Mouse (Mus musculus) heart, adult 11 months (tissue): ENCODE results near the gene Duoxa2.
A peak's percentile ranks its signal among the peaks of the same experiment; 100 is the strongest.
"Not testable (repeated sequence)": the region's sequence is repeated elsewhere in the genome, so short reads cannot be mapped to it uniquely, and the experiment has no call there.

Source experiments
- DNase-seq: peaks from one replicate; pipeline ENCODE4 v3.0.0; 2022

Gene Duoxa2

GRCm38 (mm10) chr2:122309647-122310046 lies 10.9 kb downstream of the Duoxa2 start:
- no peak for DNase-seq

- DNase-seq = no peak
Measured at GRCm38 (mm10) chr2:122311561-122311960, 12.9 kb downstream of the Duoxa2 start.

GRCm38 (mm10) chr2:122312722-122313417 lies 14.2 kb downstream of the Duoxa2 start:
- peak; percentile 92 for DNase-seq

GRCm38 (mm10) chr2:122313536-122313935 lies 14.8 kb downstream of the Duoxa2 start, which contains the start of gene Duoxa1:
Duoxa1 (minus strand) TSS chr2:122313730.
- no peak for DNase-seq

GRCm38 (mm10) chr2:122315372-122315771 lies 16.7 kb downstream of the Duoxa2 start, which contains the start of gene Duox1:
Duox1 (plus strand) TSS chr2:122315672.
- DNase-seq = no peak

- peak; percentile 90 for DNase-seq
Measured at GRCm38 (mm10) chr2:122317384-122317783, 18.7 kb downstream of the Duoxa2 start.

GRCm38 (mm10) chr2:122323960-122324359 lies 25.3 kb downstream of the Duoxa2 start:
- no peak for DNase-seq

- DNase-seq = no peak
Measured at GRCm38 (mm10) chr2:122324586-122324985, 25.9 kb downstream of the Duoxa2 start.

- DNase-seq = no peak
Measured at GRCm38 (mm10) chr2:122325361-122325760, 26.7 kb downstream of the Duoxa2 start.

- DNase-seq = no peak
Measured at GRCm38 (mm10) chr2:122327986-122328385, 29.3 kb downstream of the Duoxa2 start.

GRCm38 (mm10) chr2:122330317-122330716 lies 31.6 kb downstream of the Duoxa2 start:
- not testable (repeated sequence) for DNase-seq

GRCm38 (mm10) chr2:122332222-122332621 lies 33.5 kb downstream of the Duoxa2 start:
- no peak for DNase-seq

- DNase-seq = no peak
Measured at GRCm38 (mm10) chr2:122334170-122334569, 35.5 kb downstream of the Duoxa2 start.

GRCm38 (mm10) chr2:122337291-122337690 lies 38.6 kb downstream of the Duoxa2 start:
- no peak for DNase-seq

- no peak for DNase-seq
Measured at GRCm38 (mm10) chr2:122345106-122345893, 46.6 kb downstream of the Duoxa2 start.

- not testable (repeated sequence) for DNase-seq
Measured at GRCm38 (mm10) chr2:122346164-122346563, 47.5 kb downstream of the Duoxa2 start.

GRCm38 (mm10) chr2:122347257-122347656 lies 48.6 kb downstream of the Duoxa2 start:
- DNase-seq = no peak

GRCm38 (mm10) chr2:122348531-122349131 lies 49.9 kb downstream of the Duoxa2 start:
- peak; percentile 99 for DNase-seq

- DNase-seq = no peak
Measured at GRCm38 (mm10) chr2:122349136-122349785, 50.6 kb downstream of the Duoxa2 start.

GRCm38 (mm10) chr2:122351156-122351930 lies 52.6 kb downstream of the Duoxa2 start:
- no peak for DNase-seq

- DNase-seq = no peak
Measured at GRCm38 (mm10) chr2:122351931-122352329, 53.2 kb downstream of the Duoxa2 start.
